Mouse (Mus musculus): ENCODE measurements around the gene Tsr3. TPM values are rescaled to one million over a fixed set of nuclear protein-coding genes. Genes with fewer than 3 reads are reported as not detected.
A peak's percentile ranks its signal among the peaks of the same experiment; 100 is the strongest.

The Tsr3 gene
- polyA plus RNA-seq, 1 experiment from 2014 or later, result 46.4 TPM

DNA sequence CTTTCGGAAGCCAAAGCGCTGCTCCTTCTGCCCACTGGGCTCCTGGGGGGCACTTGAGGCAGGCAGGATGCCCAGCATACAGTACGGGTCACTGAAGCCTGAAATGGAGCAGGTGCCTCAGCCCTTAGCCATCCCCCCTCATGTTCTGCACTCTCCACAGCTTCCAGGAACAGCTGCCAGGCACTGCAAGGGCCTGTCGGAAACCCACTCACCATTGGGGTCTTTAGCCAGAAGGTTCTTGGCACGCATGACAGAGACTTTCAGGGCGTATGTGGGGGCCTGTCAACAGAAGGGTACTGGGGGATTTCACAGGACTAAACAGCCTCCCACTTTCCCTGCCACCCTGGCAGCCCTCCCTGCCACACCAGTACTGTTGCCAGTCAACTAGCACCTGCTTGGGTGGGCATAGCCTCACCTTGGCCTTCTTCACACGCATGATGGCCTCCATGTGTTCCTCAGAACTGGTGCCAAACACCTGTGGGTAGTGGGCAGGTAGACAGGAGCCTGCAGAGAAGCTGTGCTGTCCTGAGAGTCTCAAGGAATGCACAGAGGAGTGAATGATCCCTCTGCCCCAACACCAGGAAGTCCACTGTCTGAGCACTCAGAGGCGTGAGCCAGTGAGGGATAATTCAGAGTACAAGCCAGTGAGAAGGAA lies 10.3 kb downstream of the Tsr3 start:
- no peaks in the 10 kb centered on the region for H3K9me3 ChIP-seq
- no peak overlapping the region for H3K4me3 ChIP-seq
- no peaks in the 10 kb centered on the region for H3K36me3 ChIP-seq
- 73% methylated on average over 8 of the region's 8 CpGs for WGBS
- H3K4me1 ChIP-seq, result no peaks in the 10 kb centered on the region
- no peak overlapping the region for H3K4me2 ChIP-seq
- H3K27me3 ChIP-seq, result peaks cover 26% of the 10 kb centered on the region
- no peak overlapping the region for H3K27ac ChIP-seq
- H3K9ac ChIP-seq, result no peak overlapping the region
- no peak for ATAC-seq (ENCODE audit: borderline replicate concordance, extremely low read depth, low FRiP score, low TSS enrichment)

DNA sequence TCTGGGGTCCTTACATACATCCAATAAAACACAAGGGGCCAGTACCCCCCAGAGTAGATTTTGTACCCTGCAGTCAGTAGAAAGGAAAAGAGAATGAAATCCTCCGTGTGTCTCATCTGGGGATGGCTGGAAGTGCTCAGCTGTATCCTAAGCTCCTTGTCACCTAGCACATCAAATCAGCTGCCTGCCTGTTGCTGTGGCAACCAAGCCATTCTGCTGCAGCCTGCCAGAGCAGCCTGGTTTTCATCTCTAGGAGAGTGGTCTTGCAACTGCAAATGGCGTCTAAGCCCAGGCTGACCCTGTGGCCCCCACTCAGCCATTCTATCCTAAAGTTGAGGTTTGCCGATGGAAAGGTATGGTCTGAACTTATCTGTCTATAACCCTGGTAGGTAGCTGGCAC lies 12.7 kb downstream of the Tsr3 start:
- H3K4me1 ChIP-seq, result peaks cover 11% of the 10 kb centered on the region
- H3K4me3 ChIP-seq, result no peak overlapping the region
- H3K36me3 ChIP-seq, result no peaks in the 10 kb centered on the region
- no peak overlapping the region for H3K4me2 ChIP-seq
- H3K27me3 ChIP-seq, result peaks cover 33% of the 10 kb centered on the region
- no peaks in the 10 kb centered on the region for H3K9me3 ChIP-seq
- no peak overlapping the region for H3K27ac ChIP-seq
- no peak for ATAC-seq (ENCODE audit: borderline replicate concordance, extremely low read depth, low FRiP score, low TSS enrichment)
- H3K9ac ChIP-seq, result no peak overlapping the region
- 26% methylated on average over 3 of the region's 3 CpGs for WGBS

DNA sequence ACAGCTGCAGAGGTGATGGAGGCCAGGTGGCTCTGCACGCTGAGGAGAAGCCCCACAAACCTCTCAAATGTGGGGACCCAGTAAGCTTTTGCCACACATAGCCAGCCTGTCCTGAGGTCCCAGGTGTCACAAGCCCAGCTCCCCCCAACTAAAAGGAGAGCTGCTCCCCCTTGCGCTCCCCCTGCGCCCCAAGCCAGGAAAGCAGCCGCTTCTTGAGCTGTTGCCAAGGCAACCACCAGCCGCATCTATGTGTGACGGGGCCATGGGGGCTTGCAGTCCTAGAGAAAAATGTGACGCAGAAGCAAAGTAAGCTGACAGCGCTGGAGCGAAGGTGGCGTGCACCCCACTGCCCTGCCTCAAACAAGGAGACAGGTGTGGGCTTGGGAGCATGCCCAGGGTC lies 13.8 kb downstream of the Tsr3 start:
- no peaks in the 10 kb centered on the region for H3K9me3 ChIP-seq
- no peak for ATAC-seq (ENCODE audit: borderline replicate concordance, extremely low read depth, low FRiP score, low TSS enrichment)
- no peak overlapping the region for H3K4me3 ChIP-seq
- H3K27ac ChIP-seq, result no peak overlapping the region
- peaks cover 33% of the 10 kb centered on the region for H3K27me3 ChIP-seq
- H3K36me3 ChIP-seq, result peaks cover 2% of the 10 kb centered on the region; the same call in 1 of the 2 replicates
- peaks cover 11% of the 10 kb centered on the region for H3K4me1 ChIP-seq
- no peak overlapping the region for H3K9ac ChIP-seq
- WGBS, result 20% methylated on average over 10 of the region's 10 CpGs
- no peak overlapping the region for H3K4me2 ChIP-seq

DNA sequence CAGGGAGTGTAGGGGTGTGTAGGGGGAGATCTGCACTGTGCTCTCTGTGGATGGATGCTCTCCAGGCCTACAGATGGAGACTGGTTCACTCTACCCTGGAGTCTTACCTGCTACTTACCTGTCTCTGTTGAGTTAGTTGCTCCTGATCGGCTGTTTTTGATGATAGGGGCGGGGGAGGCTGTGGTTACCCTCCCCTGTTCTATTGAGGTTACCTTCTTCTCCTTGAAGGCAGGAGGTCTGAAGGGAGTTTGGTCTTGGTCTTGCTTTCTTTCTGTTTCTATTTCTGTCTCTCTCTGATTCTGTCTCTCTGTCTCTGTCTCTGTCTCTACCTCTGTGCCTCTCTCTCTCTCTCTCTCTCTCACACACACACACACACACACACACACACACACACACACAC lies 15.1 kb downstream of the Tsr3 start:
- H3K9ac ChIP-seq, result no peak overlapping the region
- WGBS, result 40% methylated on average over 2 of the region's 2 CpGs
- no peak overlapping the region for H3K27ac ChIP-seq
- H3K4me3 ChIP-seq, result no peak overlapping the region
- ATAC-seq (ENCODE audit: borderline replicate concordance, extremely low read depth, low FRiP score, low TSS enrichment), result no peak
- no peak overlapping the region for H3K4me2 ChIP-seq
- H3K9me3 ChIP-seq, result no peaks in the 10 kb centered on the region
- peaks cover 33% of the 10 kb centered on the region for H3K27me3 ChIP-seq
- peaks cover 14% of the 10 kb centered on the region for H3K36me3 ChIP-seq
- peaks cover 11% of the 10 kb centered on the region for H3K4me1 ChIP-seq

DNA sequence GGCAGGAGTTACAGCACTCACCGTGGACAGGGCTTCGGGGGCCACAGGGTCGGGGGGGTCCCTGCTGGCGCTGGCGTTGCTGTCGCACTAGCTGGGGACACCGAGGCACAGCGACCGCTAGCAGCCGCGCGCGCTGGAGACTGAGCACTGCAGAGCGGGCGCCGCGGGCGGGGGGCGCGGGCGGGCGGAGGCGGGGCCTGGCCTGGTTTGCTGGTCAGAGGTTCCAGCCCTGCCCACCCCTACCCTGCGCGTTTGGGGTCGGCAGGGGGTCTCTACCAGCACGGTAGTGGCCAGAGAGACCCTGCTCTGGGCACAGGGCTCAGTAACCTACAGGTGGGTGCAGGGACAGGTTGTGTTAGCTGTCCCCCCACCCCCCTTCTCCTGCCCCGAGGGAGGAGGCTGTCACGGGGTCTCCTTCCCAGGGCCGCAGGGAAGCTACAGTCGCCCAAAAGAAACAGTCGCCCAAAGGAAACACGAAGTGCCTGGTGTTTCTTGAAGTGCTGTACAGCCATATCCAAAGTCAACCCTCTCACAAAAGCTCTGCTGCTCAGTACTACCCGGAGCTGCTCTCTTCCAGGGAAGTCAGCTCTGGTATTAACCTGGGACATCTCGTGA lies 16.3 kb downstream of the Tsr3 start, which contains the start of gene Baiap3:
Gene Baiap3, minus strand, starts transcription at position 225 of the 615 bp plus-strand sequence.
- Histone ChIP-seq H3K4me1 (peaks cover 11% of the 10 kb centered on the region), H3K4me2 (peak within 1 kb of the TSS; percentile 61), H3K27ac (no peak within 1 kb of the TSS), H3K4me3 (peak within 1 kb of the TSS; percentile 36), H3K27me3 (peaks cover 33% of the 10 kb centered on the region), H3K9me3 (no peaks in the 10 kb centered on the region), H3K9ac (no peak within 1 kb of the TSS), H3K36me3 (peaks cover 17% of the 10 kb centered on the region)
- 4% methylated on average over 27 of the region's 35 CpGs for WGBS
- peak; percentile 68 for ATAC-seq (ENCODE audit: borderline replicate concordance, extremely low read depth, low FRiP score, low TSS enrichment)

DNA sequence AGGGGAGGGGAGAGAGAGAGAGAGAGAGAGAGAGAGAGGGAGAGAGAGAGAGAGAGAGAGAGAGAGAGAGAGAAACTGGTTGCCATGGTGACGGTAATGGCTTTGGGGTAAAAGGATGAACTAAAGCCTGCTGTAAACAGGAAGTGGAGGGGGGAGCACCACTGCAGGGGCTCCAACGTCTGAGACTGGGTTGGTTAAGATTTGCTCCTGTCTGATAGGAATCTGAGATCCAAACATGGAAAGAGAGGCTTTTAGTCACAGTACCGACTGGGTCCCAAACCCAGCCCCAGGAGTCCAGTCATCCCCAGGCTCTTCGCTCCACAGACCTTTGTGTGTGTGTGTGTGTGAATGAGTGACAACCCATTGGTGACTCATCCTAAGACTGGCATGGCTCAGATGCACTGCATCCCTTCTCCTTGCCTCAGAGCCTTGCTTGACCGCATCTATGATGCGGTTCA lies 17.9 kb downstream of the Tsr3 start:
- Histone ChIP-seq H3K4me1 (peaks cover 11% of the 10 kb centered on the region), H3K4me3 (no peak overlapping the region), H3K27ac (no peak overlapping the region), H3K27me3 (peaks cover 31% of the 10 kb centered on the region), H3K36me3 (peaks cover 22% of the 10 kb centered on the region), H3K9ac (no peak overlapping the region), H3K4me2 (no peak overlapping the region), H3K9me3 (no peaks in the 10 kb centered on the region)
- WGBS, result 36% methylated on average over 6 of the region's 6 CpGs
- ATAC-seq (ENCODE audit: borderline replicate concordance, extremely low read depth, low FRiP score, low TSS enrichment), result no peak

DNA sequence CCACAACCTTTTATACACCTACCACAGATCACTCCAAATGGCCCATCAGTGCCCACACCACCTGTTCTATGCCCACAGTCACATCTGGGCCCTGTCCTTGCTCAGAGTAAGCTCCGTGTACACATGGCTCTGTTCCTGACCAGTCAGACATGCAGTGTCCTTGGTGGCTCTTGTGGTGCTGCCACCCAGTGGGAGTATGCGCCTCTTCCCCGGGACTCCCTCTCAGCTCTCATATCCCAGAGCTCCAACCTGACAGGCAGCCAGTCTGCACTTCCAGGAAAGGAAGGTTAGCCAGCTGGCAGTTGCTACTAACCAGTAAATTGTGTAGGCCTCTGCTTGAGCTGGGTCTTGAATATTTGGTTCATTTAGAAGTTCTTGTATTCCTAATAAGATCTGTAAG lies 24.5 kb downstream of the Tsr3 start:
- Histone ChIP-seq H3K27me3 (no peaks in the 10 kb centered on the region), H3K9me3 (no peaks in the 10 kb centered on the region), H3K36me3 (peaks cover 80% of the 10 kb centered on the region), H3K27ac (no peak overlapping the region), H3K4me2 (no peak overlapping the region), H3K4me3 (no peak overlapping the region), H3K4me1 (no peaks in the 10 kb centered on the region), H3K9ac (no peak overlapping the region)
- no peak for ATAC-seq (ENCODE audit: borderline replicate concordance, extremely low read depth, low FRiP score, low TSS enrichment)
- WGBS, result 62% methylated on average over 3 of the region's 3 CpGs

DNA sequence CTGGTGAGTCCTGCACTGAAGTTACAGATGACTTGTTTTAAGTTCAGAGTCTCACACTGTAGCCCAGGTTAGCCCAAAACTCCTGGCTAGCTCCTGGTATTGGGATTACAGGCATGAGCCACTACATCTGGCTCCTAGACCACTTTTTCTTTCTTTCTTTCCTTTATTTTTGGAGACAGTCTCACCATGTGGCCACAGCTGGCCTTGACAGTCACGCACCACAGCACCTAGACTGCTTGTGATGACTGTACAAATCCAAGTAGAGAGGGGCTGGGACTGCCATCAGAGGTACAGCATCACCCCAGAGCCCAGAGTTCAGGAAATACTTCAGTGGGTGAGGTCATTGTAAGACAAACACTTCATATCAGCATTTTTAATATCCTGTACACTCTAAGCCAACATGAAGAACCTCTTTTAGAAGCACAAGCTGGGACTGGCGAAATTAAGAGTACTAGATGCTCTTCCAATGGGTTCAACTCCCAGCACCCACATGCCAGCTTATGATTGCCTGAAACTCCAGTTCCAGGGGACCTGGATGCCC lies 30.9 kb downstream of the Tsr3 start:
- no peak for ATAC-seq (ENCODE audit: borderline replicate concordance, extremely low read depth, low FRiP score, low TSS enrichment)
- Histone ChIP-seq H3K9me3 (no peaks in the 10 kb centered on the region), H3K4me3 (peak overlapping the region; percentile 79), H3K27ac (no peak overlapping the region), H3K27me3 (no peaks in the 10 kb centered on the region), H3K36me3 (peaks cover 39% of the 10 kb centered on the region), H3K9ac (0 out of 2 replicates have a peak overlapping the region, but pooled peaks have one; percentile 98), H3K4me1 (peaks cover 31% of the 10 kb centered on the region), H3K4me2 (peak overlapping the region; percentile 89)
- WGBS, result 51% methylated on average over 2 of the region's 2 CpGs

DNA sequence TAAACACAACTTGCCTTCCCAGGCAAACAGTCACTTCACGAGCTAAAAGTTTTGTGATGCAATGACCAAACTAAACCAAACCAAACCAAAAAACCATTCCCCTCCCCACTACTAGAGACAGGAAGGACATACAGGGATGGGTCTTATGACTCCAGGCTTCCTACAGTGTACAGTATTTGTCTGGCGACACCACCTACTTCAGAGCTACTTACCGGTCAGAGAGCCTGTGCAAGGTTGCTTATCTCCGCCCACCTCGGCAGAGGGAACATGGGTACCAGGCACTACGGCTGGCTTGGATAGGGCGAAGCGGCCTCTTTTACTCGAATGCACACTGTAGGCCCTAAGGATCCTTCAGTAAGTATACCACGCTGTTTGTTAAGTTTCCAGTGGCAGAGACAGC lies 32.4 kb downstream of the Tsr3 start:
- peak overlapping the region; percentile 89 for H3K4me2 ChIP-seq
- WGBS, result 0% methylated on average over 10 of the region's 10 CpGs
- H3K4me3 ChIP-seq, result peak overlapping the region; percentile 79
- H3K9ac ChIP-seq, result peak overlapping the region; percentile 98
- H3K9me3 ChIP-seq, result no peaks in the 10 kb centered on the region
- ATAC-seq (ENCODE audit: borderline replicate concordance, extremely low read depth, low FRiP score, low TSS enrichment), result no peak
- peaks cover 31% of the 10 kb centered on the region for H3K4me1 ChIP-seq
- H3K36me3 ChIP-seq, result peaks cover 24% of the 10 kb centered on the region
- no peaks in the 10 kb centered on the region for H3K27me3 ChIP-seq
- H3K27ac ChIP-seq, result peak overlapping the region; percentile 97

DNA sequence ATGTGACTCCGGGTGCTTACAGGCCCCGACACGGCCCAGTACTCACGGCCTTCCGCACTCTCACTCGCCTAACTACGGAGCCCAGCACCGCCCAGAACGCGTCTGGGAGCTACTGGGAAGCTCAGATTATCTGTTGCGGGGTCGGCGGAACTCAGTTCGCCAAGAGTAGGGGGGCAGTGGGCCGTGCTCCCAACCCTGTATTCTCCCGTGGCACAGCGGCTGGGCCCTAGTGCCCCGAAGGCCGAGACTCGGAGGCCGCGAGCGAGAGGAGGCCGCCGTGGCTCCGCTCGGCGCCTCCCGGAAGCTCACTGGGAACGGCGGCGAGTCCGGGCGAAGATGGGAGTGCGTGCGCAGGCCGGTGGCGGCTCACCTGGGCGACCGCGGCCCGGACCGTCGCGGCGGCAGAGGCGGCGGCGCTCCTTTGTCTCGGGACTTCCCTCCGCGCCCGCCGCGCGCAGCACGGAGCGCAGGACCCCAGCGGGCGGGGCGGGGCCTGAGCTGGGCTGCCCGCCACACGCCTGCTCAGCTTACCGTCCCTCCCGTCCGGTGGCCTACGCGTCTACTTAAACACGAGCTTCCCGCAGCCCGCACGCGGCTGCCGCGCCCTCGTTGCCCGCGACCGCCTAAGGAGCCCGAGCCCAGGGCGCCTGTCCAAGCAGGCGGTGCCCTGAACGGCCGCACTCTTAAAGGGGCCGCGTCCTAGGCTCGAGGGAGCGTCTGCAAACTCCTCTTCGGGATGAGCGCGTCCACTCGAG lies 33.2 kb downstream of the Tsr3 start:
- peaks cover 16% of the 10 kb centered on the region for H3K36me3 ChIP-seq
- no peaks in the 10 kb centered on the region for H3K27me3 ChIP-seq
- peak overlapping the region; percentile 89 for H3K4me2 ChIP-seq
- no peaks in the 10 kb centered on the region for H3K9me3 ChIP-seq
- peak; percentile 91 for ATAC-seq (ENCODE audit: borderline replicate concordance, extremely low read depth, low FRiP score, low TSS enrichment)
- WGBS, result under 1% methylated on average over 92 of the region's 92 CpGs
- H3K27ac ChIP-seq, result peak overlapping the region; percentile 97
- peaks cover 31% of the 10 kb centered on the region for H3K4me1 ChIP-seq
- peak overlapping the region; percentile 98 for H3K9ac ChIP-seq
- H3K4me3 ChIP-seq, result peak overlapping the region; percentile 79

DNA sequence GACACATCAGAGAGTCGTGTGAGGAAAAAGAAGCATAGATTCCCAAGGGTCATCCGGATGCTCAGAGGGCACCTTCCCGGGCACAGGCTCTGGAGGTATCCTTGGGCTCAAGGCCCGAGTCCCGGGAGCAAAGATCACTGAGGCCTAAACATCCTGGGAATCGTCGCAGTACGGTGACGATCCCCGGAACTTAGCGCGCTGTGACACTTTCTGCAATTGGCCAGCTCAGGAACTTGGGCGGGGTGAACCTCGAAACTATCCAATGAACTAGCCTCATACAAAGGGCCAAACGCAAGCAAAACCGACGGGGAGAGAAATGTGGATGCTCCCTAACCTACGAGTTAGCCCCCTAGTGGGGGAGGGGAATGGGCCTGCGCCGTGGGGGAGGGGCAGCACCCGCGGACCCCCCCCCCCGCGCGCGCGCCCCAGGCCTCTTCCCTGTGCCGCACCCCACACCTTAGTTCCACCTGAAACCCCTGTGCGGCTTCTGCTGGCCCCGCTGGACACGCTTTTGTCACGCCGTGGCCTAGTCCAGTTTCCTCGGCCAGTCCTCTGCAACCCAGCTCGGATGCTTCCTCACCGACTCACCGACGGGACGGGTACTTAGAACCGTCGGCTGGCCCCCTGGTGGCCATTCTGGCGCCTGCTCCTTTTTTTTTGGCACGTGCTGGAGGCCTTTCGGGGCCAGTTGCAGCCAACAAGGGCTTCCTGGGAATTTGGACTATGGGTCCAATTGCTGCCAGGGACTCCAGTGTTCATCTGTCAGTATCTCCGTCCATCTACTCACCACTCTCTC lies 33.9 kb downstream of the Tsr3 start:
- Histone ChIP-seq H3K9ac (peak overlapping the region; percentile 98), H3K4me2 (peak overlapping the region; percentile 49), H3K27ac (peak overlapping the region; percentile 97), H3K36me3 (peaks cover 8% of the 10 kb centered on the region), H3K27me3 (no peaks in the 10 kb centered on the region), H3K4me1 (peaks cover 31% of the 10 kb centered on the region), H3K9me3 (no peaks in the 10 kb centered on the region), H3K4me3 (peak overlapping the region; percentile 79)
- WGBS, result 1% methylated on average over 41 of the region's 45 CpGs
- peak; percentile 84 for ATAC-seq (ENCODE audit: borderline replicate concordance, extremely low read depth, low FRiP score, low TSS enrichment)
